Mouse (Mus musculus): Measurements from ENCODE around the gene Fam162a.

- TF ChIP-seq POLR2A (IDR thresholded peaks at IDR 0.05; ENCODE audit: low read depth, low read length): no peak
- TF ChIP-seq CTCF (conservative IDR thresholded peaks at IDR 0.05; ENCODE audit: insufficient read depth, insufficient read length, low read depth, low read length): no peak
Measured at GRCm38 (mm10) chr16:36016335-36016734, 55.1 kb downstream of the Fam162a start.
